Mouse (Mus musculus): ENCODE results near the gene Mmp24.

The Mmp24 gene

GRCm38 (mm10) chr2:155860102-155860501, 85.0 kb downstream of the Mmp24 start:
- DNase-seq (ENCODE audit: low read depth) = no peak

GRCm38 (mm10) chr2:155861581-155861980, 86.4 kb downstream of the Mmp24 start:
- no peak for DNase-seq (ENCODE audit: low read depth)

GRCm38 (mm10) chr2:155862573-155863300, 87.6 kb downstream of the Mmp24 start:
- no peak for DNase-seq (ENCODE audit: low read depth)

GRCm38 (mm10) chr2:155863301-155863867, 88.2 kb downstream of the Mmp24 start:
- no peak for DNase-seq (ENCODE audit: low read depth)
